Mouse (Mus musculus) stomach, postnatal 0 days (tissue): ENCODE measurements at regions not wholly inside any gene's neighbourhood (a gene's known extent, or its start where the extent isn't known, plus 50 kb on each side); places are given as distances from the start of the nearest gene placed in this dataset.
"Not testable (repeated sequence)": the region's sequence is repeated elsewhere in the genome, so short reads cannot be mapped to it uniquely, and the experiment has no call there.

Experiments
- ATAC-seq: fragments of 200-750 bp; cut with Nextera tagmentation; 2 replicates; pipeline ENCODE4 v1.8.0; 2017; ENCODE audit not compliant: low FRiP score, low TSS enrichment
- DNase-seq: peaks from one replicate; pipeline ENCODE4 v3.0.0-alpha.2; 2016; ENCODE audit warnings: low spot score
- H3K27ac ChIP-seq: fragments of 300-500 bp; sonication (generic); replicated peaks from 2 replicates; pipeline ENCODE4 v1.5.1; 2014; ENCODE audit warnings: mild to moderate bottlenecking, control low read depth
- H3K27me3 ChIP-seq: fragments of 300-500 bp; sonication (generic); 2 replicates; pipeline ENCODE4 v1.6.1; 2014; ENCODE audit warnings: low read length; ENCODE audit not compliant: control insufficient read depth, insufficient read depth
- H3K36me3 ChIP-seq: fragments of 300-500 bp; sonication (generic); 2 replicates; pipeline ENCODE4 v1.6.1; 2014; ENCODE audit warnings: low read length, mixed read lengths; ENCODE audit not compliant: control insufficient read depth, insufficient read depth
- H3K4me1 ChIP-seq: fragments of 300-500 bp; sonication (generic); replicated peaks from 2 replicates; pipeline ENCODE4 v1.6.1; 2014; ENCODE audit warnings: antibody characterized with exemption; ENCODE audit not compliant: control insufficient read depth, insufficient read depth
- H3K4me2 ChIP-seq: fragments of 300-500 bp; sonication (generic); replicated peaks from 2 replicates; pipeline ENCODE4 v1.6.1; 2014; ENCODE audit warnings: low read depth, mild to moderate bottlenecking, control low read depth, moderate library complexity
- H3K4me3 ChIP-seq: fragments of 300-500 bp; sonication (generic); 2 replicates; pipeline ENCODE4 v1.5.1; 2014; ENCODE audit warnings: low read depth, low read length, control low read depth
- H3K9ac ChIP-seq: fragments of 300-500 bp; sonication (generic); 2 replicates; pipeline ENCODE4 v1.6.1; 2014; ENCODE audit warnings: mild to moderate bottlenecking, low read length, control low read depth, mixed read lengths
- H3K9me3 ChIP-seq: fragments of 300-500 bp; sonication (generic); 2 replicates; pipeline ENCODE4 v1.6.1; 2016; ENCODE audit warnings: low read length; ENCODE audit not compliant: control insufficient read depth
- CTCF ChIP-seq: IDR thresholded peaks from 2 replicates; pipeline ENCODE4 v1.5.1; 2016; ENCODE audit warnings: antibody characterized with exemption, low read depth, mild to moderate bottlenecking, moderate library complexity
- EP300 ChIP-seq: optimal IDR thresholded peaks from 2 replicates; pipeline ENCODE3; 2016; ENCODE audit warnings: antibody characterized with exemption
- WGBS: fragments of 180-500 bp; shearing (Covaris S2); extraction: QIAGEN DNeasy Blood & Tissue Kit; methylation state at CpG from one replicate; pipeline ENCODE4 v1.1.7; 2014; 5-methylcytosine and 5-hydroxymethylcytosine counted together

GRCm38 (mm10) chr16:57970956-57971355, 216.4 kb upstream of the Col8a1 start:
- no peak for TF ChIP-seq EP300
- no peak for TF ChIP-seq CTCF
- WGBS, result 25% methylated on average over 1 of the region's 1 CpGs
- ATAC-seq (no peak), DNase-seq (no peak)
- no peak overlapping the region for H3K9ac ChIP-seq
- no peaks in the 10 kb centered on the region for H3K9me3 ChIP-seq
- H3K4me1 ChIP-seq, result no peaks in the 10 kb centered on the region
- H3K4me3 ChIP-seq, result no peak overlapping the region
- no peaks in the 10 kb centered on the region for H3K27me3 ChIP-seq
- H3K4me2 ChIP-seq, result no peak overlapping the region
- no peak overlapping the region for H3K27ac ChIP-seq
- H3K36me3 ChIP-seq, result no peaks in the 10 kb centered on the region

DNA sequence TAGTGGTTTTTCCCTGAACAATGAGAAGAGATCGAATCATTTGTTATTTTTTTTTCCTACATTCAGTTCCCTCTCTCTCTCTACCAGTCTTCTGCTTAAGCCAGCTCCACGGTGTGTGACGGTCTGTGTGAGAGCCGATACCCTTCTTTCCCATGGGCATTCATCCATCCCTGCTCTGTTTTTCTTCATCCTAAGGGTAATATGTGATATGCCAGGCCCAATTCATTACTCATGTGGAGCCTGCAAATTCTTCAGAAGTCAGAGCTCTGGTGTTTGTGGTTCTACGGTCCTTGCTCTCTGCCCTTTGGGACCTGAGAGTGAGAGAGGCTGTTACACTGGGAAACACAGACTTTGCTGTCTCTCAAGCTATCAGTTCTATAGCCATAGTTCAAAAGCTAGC, 229.6 kb upstream of the Col8a1 start:
- no peaks in the 10 kb centered on the region for H3K27me3 ChIP-seq
- DNase-seq (no peak), ATAC-seq (no peak)
- no peaks in the 10 kb centered on the region for H3K9me3 ChIP-seq
- no peak overlapping the region for H3K9ac ChIP-seq
- 59% methylated on average over 5 of the region's 5 CpGs for WGBS
- H3K27ac ChIP-seq, result no peak overlapping the region
- no peak overlapping the region for H3K4me3 ChIP-seq
- TF ChIP-seq CTCF (no peak), EP300 (no peak)
- H3K4me1 ChIP-seq, result no peaks in the 10 kb centered on the region
- H3K36me3 ChIP-seq, result no peaks in the 10 kb centered on the region
- no peak overlapping the region for H3K4me2 ChIP-seq

DNA sequence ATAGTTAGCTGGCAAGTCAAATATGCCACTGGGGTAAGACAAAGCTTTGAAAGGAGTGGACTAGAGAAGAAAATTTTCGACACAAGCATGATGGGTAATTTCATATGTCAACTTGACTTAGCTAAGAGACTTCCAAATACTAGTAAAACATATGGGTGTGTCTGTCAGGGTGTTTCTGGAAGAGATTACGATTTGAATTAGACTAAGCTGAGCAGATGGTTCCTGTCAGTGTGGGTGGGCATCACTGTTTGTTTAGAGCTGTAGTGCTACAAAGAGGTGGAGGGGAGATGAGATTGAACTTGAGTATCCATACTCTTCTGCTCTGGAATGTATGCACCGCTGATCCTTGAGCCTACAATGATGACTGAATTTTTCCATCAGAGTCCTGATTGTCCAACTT, 251.2 kb upstream of the Col8a1 start:
- TF ChIP-seq EP300 (no peak), CTCF (no peak)
- no peak overlapping the region for H3K27ac ChIP-seq
- H3K9me3 ChIP-seq, result no peaks in the 10 kb centered on the region
- no peak overlapping the region for H3K9ac ChIP-seq
- no peak overlapping the region for H3K4me3 ChIP-seq
- no peaks in the 10 kb centered on the region for H3K36me3 ChIP-seq
- no peak overlapping the region for H3K4me2 ChIP-seq
- no peaks in the 10 kb centered on the region for H3K27me3 ChIP-seq
- ATAC-seq (no peak), DNase-seq (no peak)
- 43% methylated on average over 3 of the region's 3 CpGs for WGBS
- H3K4me1 ChIP-seq, result no peaks in the 10 kb centered on the region

DNA sequence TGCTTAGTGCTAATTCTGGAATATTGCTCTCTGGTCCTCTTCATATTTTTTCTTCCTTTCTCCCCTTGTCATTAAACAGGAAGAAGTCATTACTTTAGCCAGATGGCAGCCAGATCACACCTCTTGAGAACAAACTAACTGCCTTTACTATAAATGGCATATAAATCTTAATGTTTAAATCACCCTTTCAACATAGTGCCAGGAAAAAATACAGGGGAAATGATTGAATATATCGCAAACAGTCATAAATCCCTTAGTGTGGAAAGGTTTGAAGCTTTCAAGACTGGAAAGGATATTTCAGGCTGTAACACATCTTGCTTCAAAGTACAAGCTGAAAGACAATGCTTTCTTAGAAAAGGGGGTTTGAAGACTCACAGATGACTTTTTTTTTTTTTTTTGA, 259.0 kb upstream of the Col8a1 start:
- TF ChIP-seq EP300, result no peak
- Histone ChIP-seq H3K9me3 (no peaks in the 10 kb centered on the region), H3K27me3 (no peaks in the 10 kb centered on the region), H3K4me2 (no peak overlapping the region), H3K27ac (no peak overlapping the region), H3K4me1 (no peaks in the 10 kb centered on the region), H3K9ac (no peak overlapping the region), H3K36me3 (no peaks in the 10 kb centered on the region), H3K4me3 (no peak overlapping the region)
- no peak for DNase-seq
- WGBS, result 21% methylated on average over 1 of the region's 1 CpGs
- no peak for ATAC-seq

GRCm38 (mm10) chr16:58027525-58027924, 273.0 kb upstream of the Col8a1 start:
- H3K4me3 ChIP-seq, result no peak overlapping the region
- TF ChIP-seq CTCF, result no peak
- TF ChIP-seq EP300, result no peak
- H3K9ac ChIP-seq, result no peak overlapping the region
- H3K27ac ChIP-seq, result no peak overlapping the region
- H3K27me3 ChIP-seq, result no peaks in the 10 kb centered on the region
- no peaks in the 10 kb centered on the region for H3K9me3 ChIP-seq
- no peaks in the 10 kb centered on the region for H3K36me3 ChIP-seq
- H3K4me2 ChIP-seq, result no peak overlapping the region
- H3K4me1 ChIP-seq, result no peaks in the 10 kb centered on the region
- WGBS, result 59% methylated on average over 2 of the region's 2 CpGs
- DNase-seq (no peak), ATAC-seq (no peak)

GRCm38 (mm10) chr16:58028541-58028940, 274.0 kb upstream of the Col8a1 start:
- WGBS, result 80% methylated on average over 1 of the region's 1 CpGs
- H3K4me3 ChIP-seq, DNase-seq, H3K4me1 ChIP-seq, H3K36me3 ChIP-seq, ATAC-seq, H3K27me3 ChIP-seq, H3K9me3 ChIP-seq, H3K9ac ChIP-seq, H3K4me2 ChIP-seq, H3K27ac ChIP-seq: not testable (repeated sequence)

DNA sequence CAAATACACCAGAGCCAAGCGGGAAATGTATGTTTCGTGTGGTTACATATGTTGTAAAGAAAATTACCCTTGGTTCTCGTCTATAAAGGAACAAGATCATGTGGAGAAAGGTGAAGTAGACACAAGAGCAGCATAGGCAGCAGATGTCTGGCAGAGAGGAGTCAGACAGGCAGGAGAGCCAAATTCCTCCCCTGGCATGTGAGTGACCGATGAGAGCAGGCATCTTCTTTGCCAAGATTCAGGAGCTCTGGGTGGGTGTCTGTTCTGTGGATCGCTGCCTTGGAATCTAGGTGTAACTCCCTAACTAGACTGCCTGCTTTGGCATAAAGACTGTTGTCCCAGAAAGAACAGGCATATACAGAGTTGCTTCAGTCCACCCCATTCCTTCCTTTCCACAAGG, 275.1 kb upstream of the Col8a1 start:
- Histone ChIP-seq H3K9me3 (no peaks in the 10 kb centered on the region), H3K4me2 (no peak overlapping the region), H3K4me3 (no peak overlapping the region), H3K27ac (no peak overlapping the region), H3K27me3 (no peaks in the 10 kb centered on the region), H3K36me3 (no peaks in the 10 kb centered on the region), H3K9ac (no peak overlapping the region), H3K4me1 (no peaks in the 10 kb centered on the region)
- TF ChIP-seq EP300 (no peak), CTCF (no peak)
- 85% methylated on average over 5 of the region's 5 CpGs for WGBS
- ATAC-seq (no peak), DNase-seq (peak; percentile 16)
